Mouse (Mus musculus) thymus, postnatal 0 days (tissue): Measurements from ENCODE around the gene Rnf157. TPM values are rescaled to one million over a fixed set of nuclear protein-coding genes. Genes with fewer than 3 reads are reported as not detected.
A peak's percentile ranks its signal among the peaks of the same experiment; 100 is the strongest.

Experiments
- DNase-seq: peaks from one replicate; pipeline ENCODE4 v3.0.0-alpha.2; 2015; ENCODE audit warnings: low spot score
- polyA plus RNA-seq: library from polyadenylated mRNA; unstranded; fragments of >200 nt; fragmentation: Nextera tagmentation; extraction: Ambion mirVana; gene quantifications from 2 replicates; pipeline ENCODE4 v1.2.1, GENCODE M21; 2015

Rnf157 gene
- polyA plus RNA-seq = 52.3 and 56.7 TPM in 2 replicates

GRCm38 (mm10) chr11:116412904-116413630, at the start of gene Rnf157:
Gene Rnf157 (minus strand): TSS chr11:116413032.
- DNase-seq = peak; percentile 87

- no peak for DNase-seq
Observed at GRCm38 (mm10) chr11:116459786-116460185, 47.0 kb upstream of the Rnf157 start.

GRCm38 (mm10) chr11:116456234-116456633, 43.4 kb upstream of the Rnf157 start:
- no peak for DNase-seq

- DNase-seq = no peak
Observed at GRCm38 (mm10) chr11:116453889-116454288, 41.1 kb upstream of the Rnf157 start.

- no peak for DNase-seq
Observed at GRCm38 (mm10) chr11:116449341-116449740, 36.5 kb upstream of the Rnf157 start.

GRCm38 (mm10) chr11:116447822-116448221, 35.0 kb upstream of the Rnf157 start:
- DNase-seq = no peak

GRCm38 (mm10) chr11:116446308-116446887, 33.6 kb upstream of the Rnf157 start:
- DNase-seq = no peak

GRCm38 (mm10) chr11:116445596-116446307, 32.9 kb upstream of the Rnf157 start:
- DNase-seq = peak; percentile 89

GRCm38 (mm10) chr11:116443935-116444334, 31.1 kb upstream of the Rnf157 start:
- DNase-seq = no peak

- no peak for DNase-seq
Observed at GRCm38 (mm10) chr11:116443311-116443710, 30.5 kb upstream of the Rnf157 start.

- no peak for DNase-seq
Observed at GRCm38 (mm10) chr11:116442867-116443177, 30.0 kb upstream of the Rnf157 start.

GRCm38 (mm10) chr11:116442129-116442866, 29.5 kb upstream of the Rnf157 start:
- no peak for DNase-seq

GRCm38 (mm10) chr11:116440408-116441068, 27.7 kb upstream of the Rnf157 start:
- DNase-seq = no peak

GRCm38 (mm10) chr11:116439269-116440240, 26.7 kb upstream of the Rnf157 start:
- DNase-seq = peak; percentile 65

GRCm38 (mm10) chr11:116437541-116437940, 24.7 kb upstream of the Rnf157 start:
- DNase-seq = no peak

GRCm38 (mm10) chr11:116436725-116437331, 24.0 kb upstream of the Rnf157 start:
- no peak for DNase-seq

- DNase-seq = no peak
Observed at GRCm38 (mm10) chr11:116435992-116436724, 23.3 kb upstream of the Rnf157 start.

GRCm38 (mm10) chr11:116434967-116435752, 22.3 kb upstream of the Rnf157 start:
- peak; percentile 50 for DNase-seq
